Mouse (Mus musculus): ENCODE results near the gene Paqr9.

DNA sequence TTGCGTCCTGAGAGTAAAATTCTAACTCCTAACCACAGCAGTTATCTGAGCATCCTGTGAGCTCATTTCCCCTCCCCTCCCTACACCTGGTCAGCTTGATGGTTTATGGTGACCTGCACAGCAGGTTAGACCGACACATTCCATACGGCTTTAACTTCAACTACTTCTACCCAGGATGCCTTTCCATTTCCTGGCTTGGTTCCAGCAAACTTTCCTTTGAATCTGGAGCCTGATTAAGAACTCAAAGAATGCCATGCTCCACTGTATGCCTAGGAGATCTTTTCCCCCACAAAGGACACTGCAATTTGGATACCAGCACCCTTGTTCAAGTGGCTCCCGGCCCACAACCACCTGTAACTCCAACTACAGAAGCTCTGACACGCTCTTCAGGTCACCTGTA lies 38.9 kb upstream of the Paqr9 start:
- no peak for TF ChIP-seq CTCF (IDR thresholded peaks at IDR 0.05; ENCODE audit: low read depth, low read length)
- TF ChIP-seq POLR2A (IDR thresholded peaks at IDR 0.05; ENCODE audit: borderline replicate concordance, low read depth, low read length) = no peak

Data from bone marrow macrophage, adult 2 months (primary cell).